Mouse (Mus musculus) spleen, adult 2 months (tissue): ENCODE results near the gene Lyzl6. TPM values are rescaled to one million over a fixed set of nuclear protein-coding genes. Genes with fewer than 3 reads are reported as not detected.

Experiments used
- DNase-seq, 2 experiments: peaks; one replicate each; pipeline versions ENCODE4 v3.0.0 to v3.0.0-alpha.2; 2012 to 2021; ENCODE audit warnings: low spot score in 2 of 2, low read depth in 1 of 2
- H3K27ac ChIP-seq: fragments of 200-500 bp; 2 replicates; pipeline ENCODE4 v1.5.1; 2012; ENCODE audit warnings: low read length, inconsistent platforms; ENCODE audit not compliant: insufficient read depth
- H3K27me3 ChIP-seq: fragments of 200-500 bp; 2 replicates; pipeline ENCODE4 v1.6.1; 2012; ENCODE audit warnings: mild to moderate bottlenecking, moderate library complexity, low read length, inconsistent platforms; ENCODE audit not compliant: control insufficient read depth, insufficient read depth
- H3K36me3 ChIP-seq: fragments of 200-500 bp; 2 replicates; pipeline ENCODE4 v1.6.1; 2012; ENCODE audit warnings: mild to moderate bottlenecking, low read length, inconsistent platforms; ENCODE audit not compliant: control insufficient read depth, insufficient read depth
- H3K4me1 ChIP-seq: fragments of 200-500 bp; 2 replicates; pipeline ENCODE4 v1.6.1; 2011; ENCODE audit warnings: inconsistent platforms; ENCODE audit not compliant: control insufficient read depth, insufficient read depth, insufficient read length
- H3K4me3 ChIP-seq: fragments of 200-500 bp; 2 replicates; pipeline ENCODE4 v1.5.1; 2011; ENCODE audit warnings: mild to moderate bottlenecking, inconsistent platforms; ENCODE audit not compliant: insufficient read depth, insufficient read length; ENCODE audit errors: extremely low read depth
- CTCF ChIP-seq: fragments of 200-500 bp; IDR thresholded peaks from 2 replicates; pipeline ENCODE4 v1.5.1; 2011; ENCODE audit warnings: mild to moderate bottlenecking, inconsistent platforms; ENCODE audit not compliant: insufficient read depth, insufficient read length, insufficient replicate concordance; ENCODE audit errors: extremely low read depth
- POLR2A ChIP-seq: fragments of 200-500 bp; IDR thresholded peaks from 2 replicates; pipeline ENCODE4 v1.6.1; 2011; ENCODE audit warnings: low read depth, low read length, inconsistent platforms
- WGBS: fragments of 180-500 bp; shearing (Covaris S2); methylation state at CpG from one replicate; pipeline ENCODE4 v1.1.7; 2018; 5-methylcytosine and 5-hydroxymethylcytosine counted together
- polyA plus RNA-seq: library from polyadenylated mRNA; depleted of rRNA; stranded (reverse); fragments of >200 nt; gene quantifications from 2 replicates; pipeline ENCODE4 v1.2.3, GENCODE M21; 2012

The Lyzl6 gene
- polyA plus RNA-seq, 1 experiment, result not detected

- DNase-seq, result no peak
- H3K4me3 ChIP-seq, result no peak overlapping the region
- no peaks in the 10 kb centered on the region for H3K4me1 ChIP-seq
- WGBS, result 52% methylated on average over 10 of the region's 10 CpGs
- H3K36me3 ChIP-seq, result no peaks in the 10 kb centered on the region
- TF ChIP-seq POLR2A, result no peak
- TF ChIP-seq CTCF, result no peak
- H3K27me3 ChIP-seq, result no peaks in the 10 kb centered on the region
- H3K27ac ChIP-seq, result no peak overlapping the region
Observed at GRCm38 (mm10) chr11:103666181-103666906, 27.7 kb upstream of the Lyzl6 start.

DNA sequence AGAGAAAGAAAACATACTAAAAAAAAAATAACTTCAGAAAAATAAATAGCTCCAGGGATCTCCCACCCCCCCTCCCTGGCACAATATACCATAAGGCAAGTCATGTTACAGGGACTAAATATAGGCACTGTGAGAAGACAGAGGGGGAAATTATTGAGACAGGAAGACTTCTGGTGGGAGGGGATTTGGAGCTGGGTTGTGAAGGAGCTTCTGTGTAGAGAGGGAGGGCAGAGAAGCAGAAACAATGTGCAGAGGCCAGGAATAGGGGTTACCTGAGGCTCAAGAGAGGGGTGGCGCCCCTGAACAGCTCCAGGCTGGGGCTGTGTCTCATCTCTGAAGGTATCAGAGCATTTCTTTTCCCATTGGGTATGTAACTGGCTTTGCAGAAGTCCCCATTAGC, 27.0 kb upstream of the Lyzl6 start:
- WGBS, result 67% methylated on average over 1 of the region's 1 CpGs
- Histone ChIP-seq H3K4me1 (no peaks in the 10 kb centered on the region), H3K36me3 (no peaks in the 10 kb centered on the region), H3K27ac (no peak overlapping the region), H3K4me3 (no peak overlapping the region), H3K27me3 (no peaks in the 10 kb centered on the region)
- TF ChIP-seq POLR2A, result no peak
- no peak for TF ChIP-seq CTCF
- no peak for DNase-seq

GRCm38 (mm10) chr11:103663119-103663518, 24.4 kb upstream of the Lyzl6 start:
- no peaks in the 10 kb centered on the region for H3K27me3 ChIP-seq
- H3K4me1 ChIP-seq, result no peaks in the 10 kb centered on the region
- TF ChIP-seq CTCF (no peak), POLR2A (no peak)
- DNase-seq, result no peak
- 93% methylated on average over 8 of the region's 8 CpGs for WGBS
- no peak overlapping the region for H3K27ac ChIP-seq
- H3K36me3 ChIP-seq, result no peaks in the 10 kb centered on the region
- no peak overlapping the region for H3K4me3 ChIP-seq

- no peak for DNase-seq
- H3K4me1 ChIP-seq, result no peaks in the 10 kb centered on the region
- TF ChIP-seq POLR2A (no peak), CTCF (no peak)
Observed at GRCm38 (mm10) chr11:103662546-103662945, 23.9 kb upstream of the Lyzl6 start.

DNA sequence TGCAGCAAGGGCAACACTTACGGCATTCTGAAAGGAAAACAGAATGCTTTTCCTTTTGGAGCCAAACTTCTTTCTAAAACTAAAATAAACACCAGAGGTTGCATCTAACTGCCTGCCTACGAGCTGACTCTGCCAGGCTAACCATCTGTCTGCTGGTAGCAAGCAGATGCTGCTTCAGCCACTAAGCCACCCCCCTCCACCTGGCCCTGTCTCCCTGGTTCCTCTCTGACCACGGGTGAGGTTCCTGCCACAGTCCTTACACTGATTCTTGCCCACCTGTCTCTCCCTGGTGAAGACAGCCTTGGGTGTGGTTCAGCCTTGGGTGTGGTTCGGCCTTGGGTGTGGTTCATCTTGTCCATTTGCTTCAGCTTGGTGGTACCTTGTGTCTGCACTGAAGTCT, 23.2 kb upstream of the Lyzl6 start:
- no peak overlapping the region for H3K4me3 ChIP-seq
- WGBS, result 55% methylated on average over 4 of the region's 4 CpGs
- no peaks in the 10 kb centered on the region for H3K36me3 ChIP-seq
- DNase-seq, result no peak
- no peak overlapping the region for H3K27ac ChIP-seq
- no peaks in the 10 kb centered on the region for H3K4me1 ChIP-seq
- no peak for TF ChIP-seq POLR2A
- no peak for TF ChIP-seq CTCF
- H3K27me3 ChIP-seq, result no peaks in the 10 kb centered on the region

More at GRCm38 (mm10) chr11:103662546-103662945, 23.9 kb upstream of the Lyzl6 start:
- Histone ChIP-seq H3K27me3 (no peaks in the 10 kb centered on the region), H3K27ac (no peak overlapping the region), H3K36me3 (no peaks in the 10 kb centered on the region), H3K4me3 (no peak overlapping the region)
- 82% methylated on average over 5 of the region's 5 CpGs for WGBS

- no peak for DNase-seq
- Histone ChIP-seq H3K27me3 (no peaks in the 10 kb centered on the region; the same call in 1 of the 2 replicates), H3K4me1 (no peaks in the 10 kb centered on the region), H3K36me3 (no peaks in the 10 kb centered on the region), H3K27ac (no peak overlapping the region), H3K4me3 (no peak overlapping the region)
- WGBS, result 86% methylated on average over 7 of the region's 7 CpGs
- TF ChIP-seq POLR2A (no peak), CTCF (no peak)
Observed at GRCm38 (mm10) chr11:103658189-103658588, 19.5 kb upstream of the Lyzl6 start.

GRCm38 (mm10) chr11:103656520-103656919, 17.8 kb upstream of the Lyzl6 start:
- no peak for DNase-seq
- TF ChIP-seq POLR2A (no peak), CTCF (no peak)
- no peaks in the 10 kb centered on the region for H3K4me1 ChIP-seq
- peaks cover 2% of the 10 kb centered on the region; the same call in 1 of the 2 replicates for H3K27me3 ChIP-seq
- H3K4me3 ChIP-seq, result no peak overlapping the region
- no peaks in the 10 kb centered on the region for H3K36me3 ChIP-seq
- no peak overlapping the region for H3K27ac ChIP-seq
- WGBS, result 23% methylated on average over 3 of the region's 3 CpGs
